Mouse (Mus musculus): ENCODE results near the gene Mgrn1.

Gene Mgrn1

DNA sequence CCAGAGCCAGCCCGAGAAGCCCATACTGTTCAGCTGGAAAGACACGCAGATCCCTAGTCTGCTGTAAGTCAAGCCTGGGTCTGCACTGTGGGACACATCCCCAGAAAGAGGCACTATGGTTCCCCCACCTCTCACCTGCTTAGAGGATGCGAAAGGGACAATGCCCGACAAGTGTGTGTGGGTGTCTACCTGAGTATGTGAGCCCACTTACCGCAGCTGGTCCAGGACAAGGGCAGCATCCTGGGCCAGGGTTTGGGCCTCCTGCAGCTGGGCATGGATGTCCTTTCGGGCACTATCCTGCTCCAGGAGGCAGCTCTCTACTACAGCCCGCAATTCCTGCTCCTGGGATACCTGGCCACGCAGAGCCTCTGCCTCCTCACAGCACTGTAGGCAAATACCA is 56.8 kb downstream of the Mgrn1 start:
- DNase-seq = no peak

DNA sequence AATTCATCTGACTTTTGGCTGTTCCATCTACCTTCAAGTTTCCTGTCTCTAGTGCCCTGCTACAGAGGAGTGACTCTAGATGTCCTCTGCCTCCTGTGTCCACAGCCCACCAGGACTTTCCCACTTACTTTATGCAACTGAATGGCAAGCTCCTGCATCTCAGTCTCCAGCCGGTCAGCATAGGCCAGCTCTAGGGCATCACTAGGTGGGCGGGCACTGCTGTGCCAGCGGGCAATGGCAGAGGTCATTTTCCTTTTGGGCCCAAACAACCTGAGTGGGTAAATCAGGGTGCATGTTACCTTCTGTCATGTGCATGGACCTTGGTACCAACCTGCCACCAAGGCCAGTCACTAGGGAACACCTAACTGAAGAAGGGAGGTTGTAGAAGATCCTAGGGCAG is 57.4 kb downstream of the Mgrn1 start:
- DNase-seq = no peak

DNA sequence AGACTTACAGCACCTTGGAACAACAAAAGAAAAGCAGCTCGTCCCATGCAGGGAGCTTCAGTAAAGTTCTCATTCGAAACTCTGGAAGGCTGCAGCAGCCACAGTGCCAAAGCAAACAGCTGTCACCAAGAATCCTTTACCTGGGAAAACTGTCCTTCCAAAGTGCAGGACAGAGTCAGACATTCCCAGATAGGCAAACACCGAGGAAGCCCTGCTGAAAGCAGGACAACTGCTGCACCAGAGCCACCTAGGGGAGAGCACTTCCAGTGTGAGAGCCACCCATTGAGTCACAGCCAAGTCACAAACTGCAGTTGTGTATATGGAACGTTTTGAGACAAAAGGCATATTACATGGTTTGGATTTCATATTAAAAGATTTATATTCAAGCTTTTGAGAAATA is 59.4 kb downstream of the Mgrn1 start:
- DNase-seq = no peak

DNA sequence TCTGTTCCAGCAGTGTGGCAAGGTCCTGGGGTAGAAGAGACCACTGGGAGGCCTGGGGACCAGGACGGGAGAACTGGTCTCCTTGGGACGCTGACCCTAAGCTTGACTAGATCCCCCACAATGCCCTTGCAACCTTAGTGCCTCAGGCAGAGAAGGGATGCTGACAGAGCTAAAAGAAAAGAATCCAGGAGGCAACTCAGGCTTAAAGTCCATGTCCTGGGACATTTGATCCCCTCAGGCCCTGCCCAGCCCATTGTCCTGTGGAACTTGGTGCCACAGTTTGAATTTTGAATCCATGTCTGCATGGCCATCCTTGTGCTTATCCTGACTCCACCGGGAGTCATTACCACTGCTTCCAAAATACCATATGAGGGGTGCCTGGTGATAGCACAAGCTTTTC is 60.1 kb downstream of the Mgrn1 start:
- DNase-seq = no peak

DNA sequence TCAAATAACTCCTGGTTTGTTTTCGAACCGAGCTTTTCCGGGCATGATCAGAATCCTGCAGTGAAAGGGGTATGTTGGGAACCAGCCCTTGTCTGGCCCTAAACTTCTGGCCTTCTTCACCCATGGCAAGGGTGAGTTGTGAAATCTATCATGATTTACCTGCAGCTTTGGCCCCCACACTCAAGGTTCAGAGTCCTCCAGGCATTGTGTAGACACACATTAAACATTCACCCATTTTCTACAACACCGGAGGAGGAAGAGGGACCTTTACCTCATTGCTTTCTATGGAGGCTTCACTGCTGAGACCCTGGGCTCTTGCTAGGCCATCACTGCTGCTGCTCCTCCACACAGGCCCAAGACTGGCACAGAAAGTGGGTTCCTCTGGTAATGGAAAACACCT is 61.3 kb downstream of the Mgrn1 start:
- no peak for DNase-seq

DNA sequence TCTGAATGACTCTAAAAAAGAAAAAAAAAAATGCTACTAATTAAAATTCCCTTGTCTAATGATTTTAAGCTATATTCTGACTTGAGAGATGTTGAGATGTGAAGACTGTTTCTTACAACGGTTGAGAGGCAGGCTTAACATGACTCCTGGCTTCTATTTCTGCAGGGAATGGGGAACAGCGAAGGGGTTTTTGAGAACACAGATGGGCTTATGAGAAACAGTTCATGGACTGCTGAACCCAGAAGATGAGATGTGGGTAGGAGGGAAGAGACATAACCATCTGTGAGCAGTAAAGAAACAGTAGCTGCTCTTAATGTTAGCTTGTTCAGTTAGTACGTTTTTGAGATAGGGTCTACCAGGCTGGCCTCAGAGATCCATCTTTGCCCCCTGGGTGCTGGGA is 70.6 kb downstream of the Mgrn1 start:
- DNase-seq = no peak

DNA sequence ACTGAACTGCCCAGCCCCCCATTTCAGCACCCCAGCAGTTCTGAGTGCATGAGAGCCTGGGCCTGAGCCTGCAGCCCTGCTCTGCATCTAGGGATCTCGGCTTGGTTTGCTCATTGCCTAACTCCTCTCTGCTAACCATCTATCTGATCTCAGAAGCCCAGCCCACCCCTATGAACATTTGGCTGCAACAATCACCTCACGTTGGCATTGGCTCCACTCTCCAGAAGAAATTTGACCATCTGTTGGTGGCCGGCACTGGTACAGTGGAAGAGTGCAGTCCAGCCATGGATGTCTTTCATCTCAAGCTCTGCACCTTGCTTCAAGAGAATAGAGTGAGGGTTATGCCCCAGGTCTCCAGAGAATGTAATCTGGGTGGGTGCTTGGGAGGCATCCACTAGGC is 71.4 kb downstream of the Mgrn1 start:
- DNase-seq = no peak

DNA sequence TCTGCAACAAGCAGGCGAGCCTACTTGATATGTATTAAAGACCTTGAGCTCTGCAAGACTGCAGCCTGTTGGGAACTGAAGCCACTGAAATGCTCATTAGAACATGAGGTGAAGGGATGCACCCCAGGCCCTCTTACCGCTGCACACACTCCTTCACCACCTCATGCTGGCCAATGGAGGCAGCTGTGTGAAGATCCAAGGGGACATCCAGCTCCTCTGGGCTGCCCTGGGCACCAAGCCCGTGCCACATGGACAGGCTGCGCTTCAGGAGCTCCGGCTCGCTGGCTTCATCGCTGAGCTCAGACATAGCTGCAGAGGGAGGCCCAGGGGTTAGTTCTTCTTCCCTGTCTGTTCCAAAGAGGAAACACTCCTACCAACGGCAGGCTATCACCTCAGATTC is 74.2 kb downstream of the Mgrn1 start:
- DNase-seq = no peak

DNA sequence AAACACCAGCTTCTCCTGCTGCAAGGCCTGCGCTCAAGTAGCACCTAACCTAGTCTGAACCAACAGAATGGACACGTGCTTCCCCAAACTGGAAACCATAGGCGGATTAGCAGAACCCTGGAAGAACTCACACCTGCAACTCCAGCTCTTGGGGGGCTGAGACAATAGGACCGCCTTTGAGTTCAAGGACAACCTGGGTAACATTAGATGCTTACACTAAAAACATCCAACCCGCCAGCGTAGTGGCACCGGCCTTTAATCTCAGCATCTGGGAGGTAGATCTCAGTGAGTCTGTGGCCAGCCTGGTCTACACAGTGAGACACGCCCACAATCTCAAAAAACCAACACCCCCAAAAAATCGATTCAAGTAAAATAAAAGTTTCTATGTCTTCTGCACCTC is 77.3 kb downstream of the Mgrn1 start:
- no peak for DNase-seq

DNA sequence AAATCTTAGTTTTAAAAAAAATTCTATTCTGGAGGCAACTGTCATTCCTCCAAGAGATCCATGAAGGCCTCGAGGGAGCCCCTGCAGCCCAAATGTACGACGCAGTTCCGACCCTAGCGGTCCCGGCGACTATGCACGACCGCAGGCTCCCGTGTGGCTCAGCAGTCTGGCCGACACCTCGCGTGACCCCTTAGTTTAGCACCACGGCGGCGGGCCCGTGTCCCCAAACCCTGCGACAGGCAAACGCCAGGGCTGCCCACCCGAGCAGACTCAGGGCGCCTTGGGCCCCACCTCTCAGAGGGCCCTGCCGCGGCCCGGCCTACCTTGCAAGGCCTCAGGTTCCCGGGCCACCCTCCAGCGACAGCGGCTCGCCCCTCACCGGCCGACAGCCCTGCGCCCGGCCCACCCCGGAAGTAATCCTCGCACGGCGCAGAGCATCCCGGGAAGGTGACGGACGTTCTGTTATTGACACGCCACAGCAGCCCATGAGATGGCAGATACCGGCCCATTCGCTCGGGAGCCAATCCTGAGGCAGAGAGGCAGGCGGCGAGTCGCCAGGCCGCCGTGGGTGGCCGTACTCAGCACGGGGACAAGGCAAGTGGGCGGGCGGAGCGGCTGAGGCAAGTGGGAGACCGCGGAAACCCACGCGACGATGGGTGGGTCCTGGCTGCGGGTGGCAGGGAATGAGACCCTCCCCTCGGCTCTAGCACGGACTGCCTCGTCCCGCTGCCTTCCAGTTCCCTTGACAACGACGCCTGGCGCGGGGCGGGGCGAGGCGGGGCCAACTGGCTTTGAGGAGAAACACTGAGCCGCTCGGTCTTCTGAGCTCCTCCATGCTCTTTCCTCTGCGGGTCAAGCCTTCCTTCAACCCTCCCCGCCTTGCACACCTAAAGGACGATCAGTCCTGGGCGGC is 78.0 kb downstream of the Mgrn1 start, which contains the start of gene Anks3:
Gene Anks3, minus strand, starts transcription at position 409 of the 913 bp plus-strand sequence.
- peak; percentile 99 for DNase-seq

DNA sequence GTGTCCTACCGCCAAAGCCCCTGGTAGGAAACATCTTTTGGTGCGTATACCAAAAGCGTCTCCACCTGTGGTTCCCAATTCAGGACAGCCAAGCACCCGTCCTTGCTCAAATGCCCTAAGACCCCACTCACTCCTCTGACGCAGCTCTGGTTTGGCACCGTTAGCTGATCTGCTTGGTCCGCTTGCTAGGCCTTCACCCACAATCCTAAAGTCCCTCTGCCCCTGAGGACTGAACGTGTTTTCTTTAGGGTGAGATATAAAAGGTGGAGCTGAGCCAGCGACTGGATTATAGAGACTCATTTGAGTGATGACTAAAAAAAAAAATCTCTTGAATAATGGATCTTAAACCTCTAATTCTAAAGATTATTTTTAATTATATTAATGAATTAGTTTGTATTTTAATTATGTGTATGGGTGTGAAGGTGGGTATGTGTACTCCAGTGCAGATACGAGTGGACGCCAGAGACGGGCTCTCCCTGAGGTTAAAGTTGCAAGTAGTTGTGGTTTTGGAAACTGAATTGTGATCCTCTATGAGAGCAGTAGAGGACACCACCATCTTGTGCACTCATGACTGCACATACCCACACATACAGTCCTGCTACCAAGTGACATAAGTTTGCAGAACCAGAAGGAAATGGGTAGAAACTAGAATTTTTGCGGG is 78.8 kb downstream of the Mgrn1 start:
- no peak for DNase-seq

DNA sequence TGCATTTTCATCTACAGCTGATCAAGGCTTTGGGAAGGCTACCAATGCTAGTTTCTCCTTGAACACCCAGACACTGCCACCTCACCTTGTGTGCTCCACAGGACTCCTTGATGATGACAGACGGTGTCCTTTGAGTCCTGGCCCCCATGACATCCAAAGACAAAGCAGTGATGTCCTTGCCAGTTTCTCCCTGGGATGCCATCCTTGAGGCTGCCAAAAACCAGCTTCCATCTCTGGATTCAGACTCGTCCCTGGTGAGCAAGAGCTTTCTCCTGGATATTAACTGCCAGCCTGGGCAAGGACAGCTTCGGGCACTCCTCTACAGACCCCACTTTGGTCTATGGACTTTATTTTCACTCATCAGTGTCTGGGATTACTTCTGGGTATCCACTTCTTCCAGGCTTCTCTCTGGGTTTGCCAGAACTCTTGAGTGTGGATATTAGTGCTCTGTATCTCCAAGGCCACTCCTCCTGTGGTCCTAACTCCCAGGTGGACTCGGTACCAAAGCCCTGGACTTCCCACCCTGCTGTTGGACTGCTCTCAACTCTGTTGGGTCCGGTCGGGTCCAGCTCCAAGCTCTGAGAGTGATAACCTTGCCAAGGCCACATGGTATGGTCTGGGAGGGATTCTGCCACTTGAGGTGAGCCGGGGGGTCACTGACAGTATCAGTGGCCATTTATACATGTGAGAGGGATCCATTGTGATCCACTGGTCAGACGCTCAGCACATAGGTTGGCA is 79.5 kb downstream of the Mgrn1 start:
- no peak for DNase-seq

DNA sequence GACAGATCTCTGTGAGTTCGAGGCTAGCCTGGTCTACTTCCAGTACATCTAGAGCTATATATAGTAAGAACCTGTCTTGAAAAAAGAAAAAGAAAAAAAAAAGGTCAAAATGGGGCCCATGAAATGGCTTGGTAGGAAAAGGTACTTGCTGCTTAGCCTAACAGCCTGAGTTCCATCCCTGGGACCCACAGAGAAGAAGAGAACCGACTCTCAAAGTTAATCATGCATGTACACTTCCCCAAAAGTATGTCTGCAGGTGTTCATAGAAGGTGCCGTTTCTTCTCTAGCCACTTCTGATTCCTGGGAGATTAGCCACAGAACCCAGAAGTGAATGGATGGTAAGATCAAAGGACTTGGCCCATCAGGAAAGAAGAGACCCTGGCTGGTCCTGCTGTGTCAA is 82.4 kb downstream of the Mgrn1 start:
- DNase-seq = no peak

DNA sequence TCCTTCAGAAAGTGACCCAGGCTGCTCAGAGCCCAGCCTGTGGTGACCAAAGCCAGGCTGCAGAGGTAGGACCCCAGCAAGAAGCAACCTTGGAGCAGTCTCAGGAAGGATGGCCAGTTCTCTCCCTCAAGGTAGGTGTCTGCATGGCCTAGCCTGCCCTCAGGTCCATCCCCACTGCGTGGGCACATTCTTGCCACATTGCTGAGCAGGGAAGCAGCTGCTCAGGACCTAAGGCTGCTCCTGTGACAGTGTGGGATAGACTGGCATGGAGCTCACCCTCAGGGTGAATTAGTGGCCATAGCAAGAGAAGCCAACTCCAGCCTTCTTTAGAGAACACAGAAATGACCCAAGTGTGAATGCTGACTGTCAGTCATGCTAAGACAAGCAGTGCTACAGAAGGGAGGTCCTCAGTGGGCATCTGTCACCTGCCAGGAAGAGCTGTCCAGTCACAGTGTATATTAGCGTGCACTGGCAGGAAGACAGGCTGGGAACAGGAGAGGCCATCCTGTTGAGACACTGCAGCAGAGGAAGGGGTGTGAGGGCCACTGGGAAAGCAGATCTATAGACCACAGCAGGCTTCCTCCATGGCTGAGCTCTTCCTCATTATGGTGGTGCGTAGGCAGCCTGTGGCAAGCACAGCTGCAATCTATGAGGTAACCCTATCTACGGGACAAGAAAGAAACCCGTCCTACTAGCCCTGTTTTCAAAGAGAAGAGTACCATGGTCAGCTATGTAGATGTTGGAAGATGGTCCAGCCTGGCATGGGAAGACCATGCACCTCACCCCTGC is 83.2 kb downstream of the Mgrn1 start:
- peak; percentile 37 for DNase-seq

DNA sequence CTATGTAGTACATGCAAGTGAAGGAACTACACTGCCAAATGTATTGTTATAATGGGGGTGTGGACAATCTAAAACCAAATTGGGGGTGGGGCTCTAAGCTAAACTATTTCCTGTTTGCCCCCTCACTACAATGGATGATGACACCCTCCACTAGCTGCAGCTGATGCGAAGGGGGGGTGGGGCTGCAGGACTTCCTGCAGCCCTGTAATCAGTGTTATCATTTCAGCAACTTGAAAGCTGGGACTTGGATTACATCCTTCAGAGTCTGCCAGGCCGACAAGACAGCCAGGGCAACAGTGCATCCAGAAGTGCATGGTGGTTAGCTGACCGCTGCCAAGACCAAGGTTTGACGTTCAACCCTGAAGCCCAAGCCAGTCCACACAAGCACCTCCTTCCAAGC is 85.6 kb downstream of the Mgrn1 start:
- peak; percentile 81 for DNase-seq

DNA sequence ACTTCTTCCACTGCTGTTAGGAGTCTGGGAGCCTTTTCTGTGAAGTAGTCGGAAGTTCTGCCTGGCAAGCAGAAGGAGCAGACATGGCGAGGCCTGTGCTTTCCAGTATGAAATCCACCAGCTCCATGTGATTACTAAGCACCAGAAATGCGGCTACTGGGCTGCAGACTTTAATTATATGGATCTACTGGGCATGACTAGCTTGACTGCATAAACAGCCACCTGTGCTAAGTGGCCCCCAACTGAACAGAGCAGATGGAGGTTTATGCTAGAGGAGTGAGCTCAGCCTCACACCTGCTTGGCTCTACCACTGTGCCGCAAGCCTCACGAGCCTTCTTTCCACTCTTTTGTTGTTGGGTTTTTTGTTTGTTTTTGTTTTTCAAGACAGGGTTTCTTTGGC is 88.5 kb downstream of the Mgrn1 start:
- no peak for DNase-seq

DNA sequence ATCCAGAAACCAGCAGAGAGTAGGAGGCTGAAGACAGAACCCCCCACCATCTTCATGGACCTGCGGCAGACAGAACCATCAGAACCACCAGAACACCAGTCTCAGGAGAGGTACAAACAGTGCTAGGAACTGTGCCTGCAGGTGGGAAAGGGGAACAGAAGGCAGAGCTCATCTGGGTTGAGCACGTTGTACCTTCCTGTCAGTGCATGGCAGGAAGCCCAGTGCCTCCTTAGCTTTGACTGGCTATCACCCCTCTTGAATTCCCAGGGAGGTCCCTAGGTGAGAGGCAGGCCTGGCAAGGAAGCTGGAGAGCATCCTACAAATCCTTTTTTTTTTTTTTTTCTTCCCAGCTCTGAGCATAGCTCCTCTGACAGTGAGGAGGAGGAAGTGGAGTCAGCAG is 90.1 kb downstream of the Mgrn1 start:
- no peak for DNase-seq

DNA sequence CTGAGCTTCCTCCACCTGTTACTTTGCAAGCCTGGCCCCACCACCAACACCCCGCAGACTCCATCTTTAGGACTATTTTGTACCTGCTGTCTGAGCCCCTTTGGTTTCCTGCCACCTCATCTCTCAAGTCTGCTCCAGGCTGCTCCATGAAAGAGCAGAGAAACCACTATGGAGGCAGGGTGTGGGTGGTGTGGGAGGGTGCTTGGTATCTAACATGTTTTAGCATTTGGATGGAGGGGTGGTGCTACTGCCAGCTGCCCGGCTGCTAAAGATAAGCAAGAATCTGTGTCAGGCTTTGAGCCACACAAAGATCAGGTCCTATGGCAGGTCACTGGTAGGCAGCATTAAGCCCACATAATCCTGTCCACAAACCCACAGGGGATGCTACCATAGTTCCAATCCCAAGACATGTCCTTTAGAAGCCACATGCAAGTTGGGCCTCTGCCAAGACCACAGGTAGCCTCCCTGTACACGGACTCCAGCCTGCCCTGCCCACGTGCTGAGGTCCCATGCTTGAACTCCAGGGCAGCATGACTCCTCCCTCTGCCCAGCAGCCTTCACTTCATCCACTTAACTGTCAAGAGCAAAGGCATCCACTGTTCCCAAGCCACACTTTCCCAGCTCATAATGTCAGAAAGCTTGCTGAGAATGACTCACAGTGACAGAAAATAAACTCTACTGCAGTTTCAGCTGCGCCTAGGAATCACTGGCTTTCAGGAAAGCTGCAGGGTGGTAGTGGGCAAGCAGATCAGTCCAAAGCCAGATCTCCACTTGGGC is 92.4 kb downstream of the Mgrn1 start:
- peak; percentile 54 for DNase-seq

DNA sequence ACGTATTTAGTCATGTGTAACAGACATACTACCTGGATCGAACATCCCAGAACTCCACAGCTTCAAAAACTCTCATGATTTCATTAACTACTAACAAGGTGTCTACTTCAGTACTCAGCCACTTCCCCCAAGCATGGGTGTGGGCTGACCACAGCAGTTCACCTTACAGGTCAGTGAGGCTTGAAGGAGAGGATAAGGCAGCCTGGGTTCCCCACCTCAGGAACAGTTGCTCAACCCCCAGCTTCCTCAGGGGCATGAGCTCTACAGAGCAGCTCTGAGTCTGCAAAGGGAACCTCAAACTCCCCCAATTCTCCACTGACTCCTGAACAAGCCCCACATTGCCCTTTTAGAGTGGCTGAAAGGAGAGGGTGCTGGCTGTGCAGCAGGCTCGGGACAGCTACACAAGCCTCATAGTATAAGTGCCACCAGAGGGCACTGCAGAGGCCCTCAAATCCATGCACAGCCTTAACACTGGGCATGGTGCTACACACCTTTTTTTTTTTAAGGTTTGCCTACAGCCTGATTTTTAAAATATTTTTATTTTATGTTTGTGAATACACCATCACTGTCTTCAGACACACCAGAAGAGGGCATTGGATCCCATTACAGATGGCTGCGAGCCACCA is 93.8 kb downstream of the Mgrn1 start:
- peak; percentile 52 for DNase-seq

DNA sequence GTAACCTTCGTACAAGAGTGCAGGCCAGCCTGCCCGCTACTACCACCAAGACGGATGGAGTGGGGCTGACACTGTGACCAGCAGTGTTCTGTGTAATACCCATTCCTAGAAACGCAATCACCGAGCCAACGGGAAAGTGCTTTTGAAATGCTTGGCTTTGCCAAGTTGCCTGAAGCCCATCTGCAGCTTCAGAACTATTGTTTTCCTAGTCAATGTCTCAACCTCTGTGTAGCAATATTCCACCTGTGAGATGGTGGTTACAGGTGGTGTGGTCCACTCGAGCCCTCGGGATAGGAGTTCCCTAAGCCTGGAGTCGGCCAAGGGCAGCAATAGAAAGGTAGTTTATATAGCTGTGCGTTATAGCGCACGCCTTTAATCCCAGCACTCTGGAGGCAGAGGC is 98.7 kb downstream of the Mgrn1 start:
- no peak for DNase-seq

All from lung, postnatal 10 days (tissue).